Mouse (Mus musculus) limb, embryonic 15.5 days (tissue): Measurements from ENCODE around the gene Xpnpep2. TPM values are rescaled to one million over a fixed set of nuclear protein-coding genes. Genes with fewer than 3 reads are reported as not detected.

Experiments
- ATAC-seq: fragments of 200-750 bp; cut with Nextera tagmentation; 2 replicates; pipeline ENCODE4 v1.8.0; 2017; ENCODE audit warnings: low read depth, moderate TSS enrichment; ENCODE audit not compliant: insufficient number of reproducible peaks, low FRiP score, low TSS enrichment
- H3K27ac ChIP-seq: fragments of 300-500 bp; sonication (generic); 2 replicates; pipeline ENCODE4 v1.5.1; 2015; ENCODE audit warnings: moderate library complexity, mild to moderate bottlenecking, inconsistent platforms
- H3K27me3 ChIP-seq: fragments of 300-500 bp; sonication (generic); 2 replicates; pipeline ENCODE4 v1.6.1; 2015; ENCODE audit warnings: inconsistent platforms
- H3K36me3 ChIP-seq: fragments of 300-500 bp; sonication (generic); 2 replicates; pipeline ENCODE4 v1.6.1; 2015; ENCODE audit warnings: inconsistent platforms
- H3K4me1 ChIP-seq: fragments of 300-500 bp; sonication (generic); 2 replicates; pipeline ENCODE4 v1.6.1; 2015; ENCODE audit warnings: inconsistent platforms
- H3K4me2 ChIP-seq: fragments of 300-500 bp; sonication (generic); 2 replicates; pipeline ENCODE4 v1.6.1; 2015; ENCODE audit warnings: mild to moderate bottlenecking, inconsistent platforms
- H3K4me3 ChIP-seq: fragments of 300-500 bp; sonication (generic); 2 replicates; pipeline ENCODE4 v1.5.1; 2015; ENCODE audit warnings: mild to moderate bottlenecking, inconsistent platforms
- H3K9ac ChIP-seq: fragments of 300-500 bp; sonication (generic); 2 replicates; pipeline ENCODE4 v1.6.1; 2015; ENCODE audit warnings: inconsistent platforms
- H3K9me3 ChIP-seq: fragments of 300-500 bp; sonication (generic); 2 replicates; pipeline ENCODE4 v1.6.1; 2016; ENCODE audit warnings: inconsistent platforms
- WGBS: fragments of 180-500 bp; shearing (Covaris S2); methylation state at CpG from one replicate; pipeline ENCODE4 v1.1.7; 2015; 5-methylcytosine and 5-hydroxymethylcytosine counted together
- polyA plus RNA-seq: library from polyadenylated mRNA; unstranded; fragments of >200 nt; fragmentation: Nextera tagmentation; extraction: Ambion mirVana; gene quantifications from 2 replicates; pipeline ENCODE4 v1.2.1, GENCODE M21; 2015

The Xpnpep2 gene
- polyA plus RNA-seq, 1 experiment from 2014 or later, result 5.7 TPM

DNA sequence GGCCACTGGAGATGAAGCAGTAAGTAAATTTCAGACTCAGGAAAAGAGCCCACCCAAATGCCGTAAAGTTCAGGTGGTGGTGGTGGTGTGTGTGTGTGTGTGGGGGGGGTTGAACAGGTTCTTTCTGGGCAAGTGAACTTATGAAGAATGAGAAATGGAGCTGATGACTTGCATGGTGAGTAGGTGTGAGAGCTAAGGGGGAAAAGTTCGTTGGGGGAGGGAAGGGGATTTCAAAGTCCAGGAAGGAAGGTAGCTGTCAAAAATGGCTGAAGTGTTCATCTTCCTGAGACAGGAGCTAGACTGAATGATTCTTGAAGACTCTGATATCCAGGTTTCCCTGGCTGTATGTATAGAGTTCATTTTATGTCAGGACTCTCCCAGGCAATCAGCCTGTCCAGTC lies 38.7 kb downstream of the Xpnpep2 start:
- H3K27me3 ChIP-seq, result no peaks in the 10 kb centered on the region
- WGBS, result 73% methylated on average over 2 of the region's 2 CpGs
- H3K36me3 ChIP-seq, result no peaks in the 10 kb centered on the region
- no peaks in the 10 kb centered on the region for H3K9me3 ChIP-seq
- no peak overlapping the region for H3K27ac ChIP-seq
- no peak overlapping the region for H3K4me2 ChIP-seq
- no peak overlapping the region for H3K9ac ChIP-seq
- no peaks in the 10 kb centered on the region for H3K4me1 ChIP-seq
- no peak for ATAC-seq
- H3K4me3 ChIP-seq, result no peak overlapping the region

DNA sequence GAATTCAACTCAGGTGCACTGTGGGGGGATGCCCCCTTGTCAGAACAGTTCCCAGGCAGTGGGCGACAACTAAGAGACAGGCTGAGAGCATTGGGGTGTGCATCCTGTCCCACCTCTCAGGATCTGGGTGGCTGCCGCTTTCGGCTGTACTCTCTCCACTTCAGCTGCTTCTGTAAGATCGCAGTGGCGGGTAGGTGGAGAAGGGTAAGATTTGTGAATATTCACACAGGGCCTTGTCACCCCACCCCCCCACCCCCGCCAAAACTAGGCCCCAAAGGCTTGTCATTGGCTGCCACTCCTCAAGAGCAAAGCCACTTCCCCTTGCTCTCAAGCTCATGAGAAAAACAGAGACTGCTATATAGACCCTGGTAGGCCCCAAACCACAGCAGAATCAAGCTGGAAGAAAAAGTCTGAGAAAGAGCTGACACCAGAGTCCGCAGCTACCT lies 39.2 kb downstream of the Xpnpep2 start:
- Histone ChIP-seq H3K4me2 (no peak overlapping the region), H3K9ac (no peak overlapping the region), H3K9me3 (no peaks in the 10 kb centered on the region), H3K27me3 (no peaks in the 10 kb centered on the region), H3K27ac (peak overlapping the region; percentile 33; the same call in 1 of the 2 replicates), H3K4me1 (no peaks in the 10 kb centered on the region), H3K4me3 (no peak overlapping the region), H3K36me3 (no peaks in the 10 kb centered on the region)
- no peak for ATAC-seq
- WGBS, result 75% methylated on average over 7 of the region's 7 CpGs

DNA sequence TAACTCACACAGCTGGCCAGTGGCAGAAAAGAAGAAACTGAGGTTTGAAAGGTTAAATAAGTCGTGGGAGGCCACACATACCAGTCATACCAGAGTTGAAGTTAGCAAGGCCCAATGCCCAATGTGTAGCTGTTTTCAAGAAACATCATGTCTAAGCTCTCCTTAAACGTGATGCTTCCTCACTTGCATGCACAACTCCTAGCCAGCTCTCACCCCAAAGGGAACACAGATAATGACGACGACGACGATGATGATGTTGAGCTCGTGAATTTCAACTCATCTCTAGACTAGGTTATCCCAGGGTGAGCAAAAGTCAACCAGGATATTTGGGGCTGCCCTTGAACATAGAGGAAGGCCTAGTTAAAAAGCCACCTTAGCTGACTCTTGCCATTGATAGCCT lies 43.6 kb downstream of the Xpnpep2 start:
- Histone ChIP-seq H3K4me3 (no peak overlapping the region), H3K4me2 (no peak overlapping the region), H3K4me1 (no peaks in the 10 kb centered on the region), H3K27ac (no peak overlapping the region), H3K9ac (no peak overlapping the region), H3K36me3 (no peaks in the 10 kb centered on the region), H3K27me3 (no peaks in the 10 kb centered on the region), H3K9me3 (no peaks in the 10 kb centered on the region)
- 75% methylated on average over 7 of the region's 7 CpGs for WGBS
- no peak for ATAC-seq

DNA sequence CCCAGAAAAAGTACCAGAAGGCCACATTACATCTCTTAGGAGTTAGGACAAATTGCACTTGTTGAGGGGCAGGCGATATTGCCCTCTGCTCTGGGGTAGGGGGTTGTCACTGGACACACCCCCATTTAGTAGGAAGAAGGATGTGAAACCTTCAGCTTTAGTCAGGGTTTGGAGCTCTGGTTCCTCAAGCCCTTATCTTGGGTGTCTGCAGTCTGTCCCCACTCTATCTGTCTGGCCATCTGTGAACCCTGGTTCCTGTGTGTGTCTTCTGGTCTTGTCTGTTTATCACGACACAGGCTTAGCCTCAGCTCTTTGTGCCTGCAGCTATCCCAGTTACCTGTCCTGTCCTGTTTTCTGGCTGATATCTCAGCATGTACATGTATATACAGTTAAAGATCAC lies 44.9 kb downstream of the Xpnpep2 start:
- Histone ChIP-seq H3K27me3 (no peaks in the 10 kb centered on the region), H3K4me2 (no peak overlapping the region), H3K9ac (no peak overlapping the region), H3K9me3 (no peaks in the 10 kb centered on the region), H3K4me1 (no peaks in the 10 kb centered on the region), H3K27ac (no peak overlapping the region), H3K4me3 (no peak overlapping the region), H3K36me3 (no peaks in the 10 kb centered on the region)
- no peak for ATAC-seq
- WGBS, result 73% methylated on average over 2 of the region's 2 CpGs

DNA sequence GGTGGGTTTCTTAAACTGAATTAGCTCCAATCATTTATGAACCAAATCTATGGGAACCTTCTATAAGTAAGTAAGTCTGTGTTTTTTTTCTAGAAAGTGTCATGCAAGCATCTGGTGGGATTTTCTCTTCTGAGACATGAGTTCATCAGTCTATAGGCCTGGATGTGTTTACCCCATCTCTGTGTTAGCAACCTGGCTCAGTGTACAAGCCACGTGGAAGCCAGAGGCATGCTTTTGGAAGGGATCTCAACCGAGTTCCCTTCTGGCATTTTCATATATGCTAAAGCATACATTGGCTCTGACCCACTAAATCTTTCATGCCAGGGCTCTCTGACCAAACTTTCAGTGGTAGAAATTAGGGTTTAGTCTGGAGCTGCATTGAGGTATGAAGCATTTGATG lies 45.4 kb downstream of the Xpnpep2 start:
- no peaks in the 10 kb centered on the region for H3K27me3 ChIP-seq
- no peak overlapping the region for H3K9ac ChIP-seq
- WGBS, result 54% methylated on average over 2 of the region's 2 CpGs
- no peak overlapping the region for H3K27ac ChIP-seq
- H3K4me1 ChIP-seq, result no peaks in the 10 kb centered on the region
- no peak for ATAC-seq
- no peaks in the 10 kb centered on the region for H3K36me3 ChIP-seq
- H3K4me2 ChIP-seq, result no peak overlapping the region
- no peaks in the 10 kb centered on the region for H3K9me3 ChIP-seq
- no peak overlapping the region for H3K4me3 ChIP-seq

DNA sequence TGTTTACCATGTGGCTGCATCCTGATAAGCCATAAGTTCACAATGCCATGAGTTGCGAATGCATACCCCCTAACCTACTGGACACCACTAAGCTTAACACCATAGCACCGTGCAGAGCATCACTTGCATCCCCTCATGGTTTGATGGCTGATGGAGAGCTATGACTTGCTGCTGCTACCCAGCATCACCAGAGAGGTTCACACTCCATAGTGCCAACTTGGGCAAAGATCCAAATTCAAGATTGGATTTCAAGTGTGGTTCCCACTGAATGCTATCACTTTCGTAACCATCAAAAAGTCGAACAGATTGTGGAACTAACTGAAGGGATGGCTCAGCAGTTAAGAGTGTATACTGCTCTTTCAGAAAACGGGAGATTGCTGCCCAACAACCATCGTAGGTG lies 47.0 kb downstream of the Xpnpep2 start:
- no peaks in the 10 kb centered on the region for H3K36me3 ChIP-seq
- 85% methylated on average over 6 of the region's 6 CpGs for WGBS
- H3K9me3 ChIP-seq, result no peaks in the 10 kb centered on the region
- no peaks in the 10 kb centered on the region for H3K27me3 ChIP-seq
- no peak overlapping the region for H3K4me3 ChIP-seq
- no peaks in the 10 kb centered on the region for H3K4me1 ChIP-seq
- H3K4me2 ChIP-seq, result no peak overlapping the region
- H3K27ac ChIP-seq, result no peak overlapping the region
- ATAC-seq, result no peak
- H3K9ac ChIP-seq, result no peak overlapping the region

- no peak overlapping the region for H3K27ac ChIP-seq
- 75% methylated on average over 8 of the region's 8 CpGs for WGBS
- no peak overlapping the region for H3K4me2 ChIP-seq
- no peaks in the 10 kb centered on the region for H3K9me3 ChIP-seq
- H3K4me1 ChIP-seq, result no peaks in the 10 kb centered on the region
- no peak overlapping the region for H3K4me3 ChIP-seq
- H3K9ac ChIP-seq, result no peak overlapping the region
- no peaks in the 10 kb centered on the region for H3K36me3 ChIP-seq
- H3K27me3 ChIP-seq, result no peaks in the 10 kb centered on the region
- ATAC-seq, result no peak
These were observed 48.9 kb downstream of the Xpnpep2 start for GRCm38 (mm10) chrX:48157396-48157795.

- ATAC-seq, result no peak
- 81% methylated on average over 11 of the region's 11 CpGs for WGBS
- Histone ChIP-seq H3K4me2 (no peak overlapping the region), H3K27me3 (no peaks in the 10 kb centered on the region), H3K4me3 (no peak overlapping the region), H3K27ac (no peak overlapping the region), H3K4me1 (no peaks in the 10 kb centered on the region), H3K9ac (no peak overlapping the region), H3K36me3 (no peaks in the 10 kb centered on the region), H3K9me3 (no peaks in the 10 kb centered on the region)
These were observed 49.8 kb downstream of the Xpnpep2 start for GRCm38 (mm10) chrX:48158229-48158919.

DNA sequence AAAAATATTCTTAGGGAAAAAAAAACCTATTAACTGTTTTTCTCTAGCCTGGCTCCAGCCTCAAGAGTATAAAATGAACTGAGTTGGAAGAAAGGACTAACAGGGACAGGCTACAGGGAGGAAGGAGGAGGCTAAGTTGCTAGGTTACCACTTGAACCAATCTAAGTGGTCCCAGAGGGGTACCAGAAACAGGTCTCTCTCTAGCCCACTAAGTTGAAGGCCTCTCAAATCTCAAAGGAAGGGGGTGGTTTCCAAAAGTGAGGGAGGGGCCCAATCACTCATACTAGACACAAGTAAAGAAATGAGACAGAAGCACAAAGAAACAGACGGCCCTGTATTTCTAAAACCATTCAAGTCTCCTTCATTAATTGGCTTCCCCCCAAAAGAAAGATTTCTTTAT lies 61.4 kb downstream of the Xpnpep2 start:
- no peak overlapping the region for H3K27ac ChIP-seq
- no peaks in the 10 kb centered on the region for H3K27me3 ChIP-seq
- no peaks in the 10 kb centered on the region for H3K4me1 ChIP-seq
- no peak overlapping the region for H3K4me2 ChIP-seq
- no peaks in the 10 kb centered on the region for H3K9me3 ChIP-seq
- H3K36me3 ChIP-seq, result peaks cover 6% of the 10 kb centered on the region
- H3K9ac ChIP-seq, result no peak overlapping the region
- 52% methylated on average over 1 of the region's 1 CpGs for WGBS
- ATAC-seq, result no peak
- no peak overlapping the region for H3K4me3 ChIP-seq

GRCm38 (mm10) chrX:48170368-48170767 lies 61.8 kb downstream of the Xpnpep2 start:
- H3K9me3 ChIP-seq, result no peaks in the 10 kb centered on the region
- 27% methylated on average over 1 of the region's 1 CpGs for WGBS
- no peak overlapping the region for H3K4me3 ChIP-seq
- H3K9ac ChIP-seq, result no peak overlapping the region
- no peak overlapping the region for H3K4me2 ChIP-seq
- H3K36me3 ChIP-seq, result peaks cover 6% of the 10 kb centered on the region
- H3K27ac ChIP-seq, result no peak overlapping the region
- ATAC-seq, result no peak
- H3K27me3 ChIP-seq, result no peaks in the 10 kb centered on the region
- no peaks in the 10 kb centered on the region for H3K4me1 ChIP-seq

- no peak overlapping the region for H3K27ac ChIP-seq
- ATAC-seq, result no peak
- H3K36me3 ChIP-seq, result peaks cover 9% of the 10 kb centered on the region; the same call in 1 of the 2 replicates
- WGBS, result 75% methylated on average over 6 of the region's 6 CpGs
- H3K9ac ChIP-seq, result no peak overlapping the region
- no peak overlapping the region for H3K4me3 ChIP-seq
- H3K27me3 ChIP-seq, result no peaks in the 10 kb centered on the region
- H3K4me2 ChIP-seq, result no peak overlapping the region
- H3K4me1 ChIP-seq, result no peaks in the 10 kb centered on the region
- no peaks in the 10 kb centered on the region for H3K9me3 ChIP-seq
These were observed 73.3 kb downstream of the Xpnpep2 start for GRCm38 (mm10) chrX:48181844-48182243.

GRCm38 (mm10) chrX:48184703-48185102 lies 76.2 kb downstream of the Xpnpep2 start:
- 87% methylated on average over 3 of the region's 3 CpGs for WGBS
- ATAC-seq, result no peak

More at GRCm38 (mm10) chrX:48184703-48185102, 76.2 kb downstream of the Xpnpep2 start:
- Histone ChIP-seq H3K9ac (no peak overlapping the region), H3K4me3 (no peak overlapping the region), H3K4me1 (no peaks in the 10 kb centered on the region), H3K36me3 (peaks cover 5% of the 10 kb centered on the region; the same call in 1 of the 2 replicates), H3K27me3 (no peaks in the 10 kb centered on the region), H3K4me2 (no peak overlapping the region), H3K9me3 (no peaks in the 10 kb centered on the region), H3K27ac (no peak overlapping the region)
